Mouse (Mus musculus): ENCODE measurements around the gene Dgki. TPM values are rescaled to one million over a fixed set of nuclear protein-coding genes. Genes with fewer than 3 reads are reported as not detected.

Gene Dgki
- total and polyA plus RNA-seq, 2 experiments from 2014 or later, result 0.11 to 0.33 TPM

- WGBS, result 65% methylated on average over 7 of the region's 7 CpGs
- Histone ChIP-seq H3K4me2 (ENCODE audit: low read depth, low read length) (no peak overlapping the region), H3K27me3 (ENCODE audit: control insufficient read depth, insufficient read depth, low read length) (no peaks in the 10 kb centered on the region), H3K4me3 (ENCODE audit: low read depth, low read length) (no peak overlapping the region), H3K9me3 (replicated peaks; ENCODE audit: control insufficient read depth, low read length) (no peaks in the 10 kb centered on the region), H3K4me1 (ENCODE audit: control insufficient read depth, insufficient read depth) (peaks cover 6% of the 10 kb centered on the region; the same call in 1 of the 2 replicates), H3K9ac (replicated peaks; ENCODE audit: low read depth, low read length) (no peak overlapping the region), H3K27ac (ENCODE audit: low read depth) (no peak overlapping the region), H3K36me3 (replicated peaks; ENCODE audit: control insufficient read depth, insufficient read depth, low read length) (no peaks in the 10 kb centered on the region)
- DNase-seq (ENCODE audit: low spot score) (no peak), ATAC-seq (ENCODE audit: insufficient read depth, low read depth) (no peak)
- TF ChIP-seq CTCF (IDR thresholded peaks at IDR 0.05; ENCODE audit: low read depth) (no peak), EP300 (IDR thresholded peaks at IDR 0.05; ENCODE audit: low read depth) (no peak)
Measured at GRCm38 (mm10) chr6:36880643-36881263, 419.2 kb downstream of the Dgki start.

GRCm38 (mm10) chr6:36877399-36877798, 422.6 kb downstream of the Dgki start:
- Histone ChIP-seq H3K4me2 (ENCODE audit: low read depth, low read length) (no peak overlapping the region), H3K4me1 (ENCODE audit: control insufficient read depth, insufficient read depth) (peaks cover 8% of the 10 kb centered on the region; the same call in 1 of the 2 replicates), H3K9me3 (replicated peaks; ENCODE audit: control insufficient read depth, low read length) (no peaks in the 10 kb centered on the region), H3K27ac (ENCODE audit: low read depth) (no peak overlapping the region), H3K9ac (replicated peaks; ENCODE audit: low read depth, low read length) (no peak overlapping the region), H3K27me3 (ENCODE audit: control insufficient read depth, insufficient read depth, low read length) (no peaks in the 10 kb centered on the region), H3K4me3 (ENCODE audit: low read depth, low read length) (no peak overlapping the region), H3K36me3 (replicated peaks; ENCODE audit: control insufficient read depth, insufficient read depth, low read length) (no peaks in the 10 kb centered on the region)
- WGBS, result 71% methylated on average over 4 of the region's 4 CpGs
- no peak for ATAC-seq (ENCODE audit: insufficient read depth, low read depth)
- no peak for DNase-seq (ENCODE audit: low spot score)
- no peak for TF ChIP-seq CTCF (IDR thresholded peaks at IDR 0.05; ENCODE audit: low read depth)
- TF ChIP-seq EP300 (IDR thresholded peaks at IDR 0.05; ENCODE audit: low read depth), result no peak

- H3K9ac ChIP-seq (replicated peaks; ENCODE audit: low read depth, low read length), result no peak overlapping the region
Measured at GRCm38 (mm10) chr6:36876426-36876825, 423.6 kb downstream of the Dgki start.

GRCm38 (mm10) chr6:36875926-36876325, 424.1 kb downstream of the Dgki start:
- TF ChIP-seq EP300 (IDR thresholded peaks at IDR 0.05; ENCODE audit: low read depth) (no peak), CTCF (IDR thresholded peaks at IDR 0.05; ENCODE audit: low read depth) (no peak)
- DNase-seq (ENCODE audit: low spot score) (peak; percentile 39), ATAC-seq (ENCODE audit: insufficient read depth, low read depth) (peak; percentile 77)
- H3K4me3 ChIP-seq (ENCODE audit: low read depth, low read length), result no peak overlapping the region
- H3K4me2 ChIP-seq (ENCODE audit: low read depth, low read length), result no peak overlapping the region
- no peaks in the 10 kb centered on the region for H3K9me3 ChIP-seq (replicated peaks; ENCODE audit: control insufficient read depth, low read length)
- peaks cover 8% of the 10 kb centered on the region; the same call in 1 of the 2 replicates for H3K4me1 ChIP-seq (ENCODE audit: control insufficient read depth, insufficient read depth)
- WGBS, result 45% methylated on average over 5 of the region's 5 CpGs
- no peaks in the 10 kb centered on the region for H3K27me3 ChIP-seq (ENCODE audit: control insufficient read depth, insufficient read depth, low read length)
- H3K36me3 ChIP-seq (replicated peaks; ENCODE audit: control insufficient read depth, insufficient read depth, low read length), result no peaks in the 10 kb centered on the region
- no peak overlapping the region for H3K9ac ChIP-seq (replicated peaks; ENCODE audit: low read depth, low read length)
- H3K27ac ChIP-seq (ENCODE audit: low read depth), result no peak overlapping the region

More at GRCm38 (mm10) chr6:36876426-36876825, 423.6 kb downstream of the Dgki start:
- Histone ChIP-seq H3K4me3 (ENCODE audit: low read depth, low read length) (no peak overlapping the region), H3K9me3 (replicated peaks; ENCODE audit: control insufficient read depth, low read length) (no peaks in the 10 kb centered on the region), H3K4me1 (ENCODE audit: control insufficient read depth, insufficient read depth) (peaks cover 8% of the 10 kb centered on the region; the same call in 1 of the 2 replicates), H3K27me3 (ENCODE audit: control insufficient read depth, insufficient read depth, low read length) (no peaks in the 10 kb centered on the region), H3K36me3 (replicated peaks; ENCODE audit: control insufficient read depth, insufficient read depth, low read length) (no peaks in the 10 kb centered on the region), H3K4me2 (ENCODE audit: low read depth, low read length) (no peak overlapping the region), H3K27ac (ENCODE audit: low read depth) (no peak overlapping the region)
- ATAC-seq (ENCODE audit: insufficient read depth, low read depth) (no peak), DNase-seq (ENCODE audit: low spot score) (no peak)
- TF ChIP-seq EP300 (IDR thresholded peaks at IDR 0.05; ENCODE audit: low read depth), result no peak
- TF ChIP-seq CTCF (IDR thresholded peaks at IDR 0.05; ENCODE audit: low read depth), result no peak
- 66% methylated on average over 4 of the region's 4 CpGs for WGBS

- Histone ChIP-seq H3K9ac (replicated peaks; ENCODE audit: low read depth, low read length) (no peak overlapping the region), H3K9me3 (replicated peaks; ENCODE audit: control insufficient read depth, low read length) (no peaks in the 10 kb centered on the region), H3K4me1 (ENCODE audit: control insufficient read depth, insufficient read depth) (peaks cover 8% of the 10 kb centered on the region), H3K27me3 (ENCODE audit: control insufficient read depth, insufficient read depth, low read length) (no peaks in the 10 kb centered on the region), H3K4me3 (ENCODE audit: low read depth, low read length) (no peak overlapping the region), H3K27ac (ENCODE audit: low read depth) (no peak overlapping the region), H3K4me2 (ENCODE audit: low read depth, low read length) (no peak overlapping the region), H3K36me3 (replicated peaks; ENCODE audit: control insufficient read depth, insufficient read depth, low read length) (no peaks in the 10 kb centered on the region)
- ATAC-seq (ENCODE audit: insufficient read depth, low read depth) (no peak), DNase-seq (ENCODE audit: low spot score) (no peak)
- TF ChIP-seq CTCF (IDR thresholded peaks at IDR 0.05; ENCODE audit: low read depth), result no peak
- TF ChIP-seq EP300 (IDR thresholded peaks at IDR 0.05; ENCODE audit: low read depth), result no peak
- 75% methylated on average over 3 of the region's 3 CpGs for WGBS
Measured at GRCm38 (mm10) chr6:36872876-36873275, 427.1 kb downstream of the Dgki start.

- Histone ChIP-seq H3K4me2 (ENCODE audit: low read depth, low read length) (no peak overlapping the region), H3K4me1 (ENCODE audit: control insufficient read depth, insufficient read depth) (no peaks in the 10 kb centered on the region; the same call in 1 of the 2 replicates), H3K36me3 (replicated peaks; ENCODE audit: control insufficient read depth, insufficient read depth, low read length) (no peaks in the 10 kb centered on the region), H3K9ac (replicated peaks; ENCODE audit: low read depth, low read length) (no peak overlapping the region), H3K27ac (ENCODE audit: low read depth) (no peak overlapping the region), H3K9me3 (replicated peaks; ENCODE audit: control insufficient read depth, low read length) (no peaks in the 10 kb centered on the region), H3K4me3 (ENCODE audit: low read depth, low read length) (no peak overlapping the region), H3K27me3 (ENCODE audit: control insufficient read depth, insufficient read depth, low read length) (no peaks in the 10 kb centered on the region)
- DNase-seq (ENCODE audit: low spot score) (no peak), ATAC-seq (ENCODE audit: insufficient read depth, low read depth) (no peak)
- 53% methylated on average over 4 of the region's 4 CpGs for WGBS
- TF ChIP-seq CTCF (IDR thresholded peaks at IDR 0.05; ENCODE audit: low read depth) (no peak), EP300 (IDR thresholded peaks at IDR 0.05; ENCODE audit: low read depth) (no peak)
Measured at GRCm38 (mm10) chr6:36868217-36868616, 431.8 kb downstream of the Dgki start.
